ENCODE assay signal across 16 mouse cellular contexts in genomic region chr11:4461154-4461553, GRCm38 (mm10). TPM values are rescaled to one million over a fixed set of nuclear protein-coding genes. Genes with fewer than 3 reads are reported as not detected.
DNase-seq lines count a peak whose midpoint lies in the region; ATAC-seq and TF ChIP-seq lines count a peak whose summit lies in the region.
"Had no signal": no experiment of that assay in that cellular context is flagged by ENCODE, and none has a peak within 500 bp of the region (broad histone marks: within the 10 kb centered on the region; RNA-seq: fewer than 3 reads in every experiment).

No protein-coding gene starts in this region.

- no peaks in the 10 kb centered on the region for H3K27me3 ChIP-seq in thymus, adult 2 months (ENCODE audit: control insufficient read depth, insufficient read depth, low read length)
- H3K27me3 ChIP-seq in midbrain, embryonic 11.5 days (ENCODE audit: control insufficient read depth, insufficient read depth, low read length), result no peaks in the 10 kb centered on the region
- H3K27me3 ChIP-seq: forebrain, embryonic 13.5 days; kidney, embryonic 15.5 days had no signal

- ATAC-seq in granulocyte monocyte progenitor cell, adult 5-6 weeks (replicated peaks; ENCODE audit: poor library complexity, severe bottlenecking), result peak; percentile 54
- no peak for ATAC-seq in midbrain, embryonic 11.5 days (ENCODE audit: low FRiP score)
- ATAC-seq: forebrain, embryonic 13.5 days; midbrain, embryonic 16.5 days had no signal

- H3K27ac ChIP-seq in thymus, adult 2 months (ENCODE audit: control insufficient read depth, insufficient read depth, low read length), result no peak overlapping the region
- H3K27ac ChIP-seq in midbrain, embryonic 11.5 days (ENCODE audit: low read depth, low read length), result no peak overlapping the region
- H3K27ac ChIP-seq: forebrain, embryonic 13.5 days; kidney, embryonic 15.5 days; liver, embryonic 14.5 days had no signal

- H3K9me3 ChIP-seq in midbrain, embryonic 11.5 days (ENCODE audit: control insufficient read depth, low read length), result no peaks in the 10 kb centered on the region
- H3K9me3 ChIP-seq: forebrain, embryonic 13.5 days; kidney, embryonic 15.5 days had no signal

- no peak overlapping the region; the same call in 1 of the 2 replicates for H3K4me2 ChIP-seq in midbrain, embryonic 11.5 days
- H3K4me2 ChIP-seq: forebrain, embryonic 13.5 days; kidney, embryonic 15.5 days had no signal

- no peak for TF ChIP-seq POLR2A in thymus, adult 2 months (IDR thresholded peaks at IDR 0.05; ENCODE audit: control insufficient read depth, extremely low read depth, insufficient read depth, low read length, poor library complexity)

- WGBS in thymus, adult 2 months, result 44% methylated on average over 12 of the region's 12 CpGs
- 39% methylated on average over 12 of the region's 12 CpGs for WGBS in midbrain, embryonic 11.5 days

- no peak overlapping the region for H3K4me3 ChIP-seq in thymus, adult 2 months (ENCODE audit: control insufficient read depth, insufficient read depth, low read length)
- no peak overlapping the region for H3K4me3 ChIP-seq in midbrain, embryonic 11.5 days (ENCODE audit: low read depth, low read length)
- H3K4me3 ChIP-seq: forebrain, embryonic 13.5 days; kidney, embryonic 15.5 days had no signal

- intact Hi-C loops in heart, postnatal 14 days (cut with DNase I), result no loop called here

- H3K9ac ChIP-seq in midbrain, embryonic 11.5 days (ENCODE audit: low read length), result no peak overlapping the region
- H3K9ac ChIP-seq: forebrain, embryonic 13.5 days; kidney, embryonic 15.5 days; liver, embryonic 14.5 days had no signal

- DNase-seq in heart, postnatal 4 days, result peak; percentile 44
- DNase-seq in heart, postnatal 14 days, result no peak
- DNase-seq in 3T3-L1 (ENCODE audit: low read depth, low spot score) (peak; percentile 34), R1 (ENCODE audit: low read depth, low spot score) (peak; percentile 94)
- no peak for DNase-seq in thymus, adult 2 months
- no peak for DNase-seq in midbrain, embryonic 11.5 days (ENCODE audit: low spot score, missing footprints)
- no peak for DNase-seq in kidney, postnatal 25 days
- DNase-seq: gastrocnemius, postnatal 25 days; right cerebral cortex, postnatal 4 days had no signal

- TF ChIP-seq CTCF in thymus, adult 2 months (IDR thresholded peaks at IDR 0.05; ENCODE audit: borderline replicate concordance, control insufficient read depth, extremely low read depth, insufficient read depth, low read length, poor library complexity), result no peak

- H3K36me3 ChIP-seq in thymus, adult 2 months (ENCODE audit: control insufficient read depth, insufficient read depth, low read length), result no peaks in the 10 kb centered on the region
- H3K36me3 ChIP-seq in midbrain, embryonic 11.5 days (ENCODE audit: control insufficient read depth, insufficient read depth, low read length), result no peaks in the 10 kb centered on the region
- H3K36me3 ChIP-seq: kidney, embryonic 15.5 days had no signal

- H3K4me1 ChIP-seq in thymus, adult 2 months (replicated peaks; ENCODE audit: control insufficient read depth, insufficient read depth, low read length), result peaks cover 8% of the 10 kb centered on the region
- H3K4me1 ChIP-seq in midbrain, embryonic 11.5 days (ENCODE audit: control insufficient read depth, insufficient read depth, low read length), result no peaks in the 10 kb centered on the region
- H3K4me1 ChIP-seq: forebrain, embryonic 13.5 days had no signal

RNA-seq across cellular contexts. Expression of gene Hormad2, which starts 20.2 kb away (rescaled TPM):
- total RNA-seq in heart, postnatal 4 days (2021), result under 1 TPM; 0.29 to 0.52 TPM
- total RNA-seq in heart, postnatal 14 days (2021), result not detected
- 1.3 and 2.7 TPM in 2 replicates for total RNA-seq in granulocyte monocyte progenitor cell, adult 5-6 weeks (2014; fragmentation: Nextera tagmentation)
- 0.52 TPM in 1 of 2 replicates, not detected in the other for total RNA-seq in granulocyte monocyte progenitor cell, adult 5-6 weeks (2017)
- 0.10 and 0.28 TPM in 2 replicates for polyA plus RNA-seq in thymus, adult 2 months (2012; rRNA removed)
- polyA plus RNA-seq in midbrain, embryonic 11.5 days (2014; fragmentation: Nextera tagmentation; extraction: Ambion mirVana), result 0.07 TPM in 1 of 2 replicates, not detected in the other
- total RNA-seq: gastrocnemius, postnatal 25 days; heart, postnatal 25 days had no signal
- polyA plus RNA-seq: C2C12 had no signal

Comparison
In these comparisons a context has a peak if more than half of its experiments do, and no peak if none do; other contexts are left out.
1. DNase-seq: peak in heart, postnatal 4 days (single experiment), 3T3-L1 (single experiment) and R1 (single experiment); none in heart, postnatal 14 days (0 of 2), thymus, adult 2 months (single experiment), midbrain, embryonic 11.5 days (single experiment) and kidney, postnatal 25 days (0 of 2).